Mouse (Mus musculus) small intestine, adult 2 months (tissue): ENCODE data around the gene Ssh3.

Source experiments
- CTCF ChIP-seq: fragments of 200-500 bp; IDR thresholded peaks from 2 replicates; pipeline ENCODE4 v1.5.1; 2012; ENCODE audit warnings: low read depth, mild to moderate bottlenecking, control low read depth, inconsistent platforms, low read length, moderate library complexity, mixed read lengths; ENCODE audit not compliant: insufficient replicate concordance, insufficient read length; ENCODE audit errors: extremely low read depth
- POLR2A ChIP-seq: fragments of 200-500 bp; IDR thresholded peaks from 2 replicates; pipeline ENCODE4 v1.6.1; 2012; ENCODE audit warnings: low read depth, mild to moderate bottlenecking, control low read depth, inconsistent platforms, low read length, moderate library complexity

- peak; percentile 75 for TF ChIP-seq CTCF
- TF ChIP-seq POLR2A: no peak
Measured at GRCm38 (mm10) chr19:4282898-4283553, 14.0 kb upstream of the Ssh3 start, which contains the start of gene Ankrd13d.
